Mouse (Mus musculus) right cerebral cortex, adult 2 months (tissue): Measurements from ENCODE around the gene Ajuba.
"Not testable (repeated sequence)": the region's sequence is repeated elsewhere in the genome, so short reads cannot be mapped to it uniquely, and the experiment has no call there.

Source experiments
- DNase-seq, 2 experiments: peaks; one replicate each; pipeline ENCODE4 v3.0.0; 2021 to 2022; ENCODE audit warnings: low spot score in 2 of 2

The Ajuba gene

DNA sequence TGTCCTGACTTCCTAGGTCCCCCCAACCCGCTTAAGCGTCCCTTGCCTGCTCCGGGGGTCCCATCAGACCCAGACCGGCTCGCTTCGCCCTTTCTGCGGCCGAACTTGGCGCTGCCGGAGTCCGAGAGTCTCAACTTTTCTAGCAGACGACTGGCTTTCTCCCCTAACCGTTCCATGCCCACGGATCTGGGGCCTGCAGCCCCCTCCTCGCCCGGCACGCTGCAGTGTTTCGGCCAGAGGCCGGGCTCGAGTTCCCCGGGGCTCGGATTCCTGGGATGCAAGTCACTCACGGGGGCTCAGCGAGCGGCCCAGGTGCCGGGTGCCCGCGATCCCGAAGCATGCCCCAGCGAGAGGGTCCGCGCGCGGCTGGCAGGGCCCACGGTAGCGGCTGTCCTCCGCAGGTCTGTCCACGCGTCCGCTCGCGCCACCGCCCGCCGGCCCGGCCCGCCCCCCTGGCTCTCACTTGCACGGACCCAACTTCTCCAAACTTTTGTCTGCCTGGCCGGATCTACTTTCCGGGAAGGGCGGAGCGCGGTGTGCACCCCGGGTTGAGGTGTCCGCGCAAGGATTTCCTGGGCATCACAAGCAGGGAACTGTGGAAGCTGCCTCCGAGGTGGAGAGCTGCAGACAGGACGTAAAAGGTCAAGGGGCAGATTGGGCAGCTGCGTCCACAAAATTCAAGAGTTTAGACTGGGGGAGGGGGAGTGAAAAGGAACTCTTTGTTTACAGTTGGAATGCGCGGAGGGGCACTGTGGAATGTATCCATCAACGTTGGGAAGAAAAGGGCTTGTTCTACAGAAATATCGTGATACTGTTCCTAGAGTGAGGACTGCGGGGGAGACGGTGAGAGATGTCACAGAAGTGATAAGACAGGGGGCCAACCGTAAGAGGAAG is at the start of gene Ajuba:
Ajuba (minus strand) TSS at position 470 of the 894 bp plus-strand sequence.
- DNase-seq, result peak; percentile 68 to 71

DNA sequence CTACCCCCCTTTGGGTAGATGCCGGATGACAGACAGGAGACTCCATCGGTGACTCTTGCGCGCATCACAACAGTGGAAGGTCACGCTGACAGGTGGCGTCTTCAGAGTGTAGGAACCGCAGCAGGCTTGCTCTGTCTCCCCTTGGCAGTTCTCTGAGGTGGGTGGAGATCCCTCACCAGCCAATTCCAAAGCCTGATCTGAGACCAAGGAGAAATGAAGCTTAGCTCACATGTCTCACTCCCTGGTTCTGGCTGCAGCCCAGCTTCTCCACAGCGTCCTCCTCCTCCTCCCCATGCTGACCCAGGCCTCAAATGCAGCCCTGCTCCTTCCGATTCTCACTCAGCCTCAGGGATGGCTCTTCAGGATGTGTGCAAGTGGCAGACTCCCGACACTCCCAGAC is 47.6 kb upstream of the Ajuba start:
- DNase-seq, result no peak

- no peak for DNase-seq
These were observed 46.0 kb upstream of the Ajuba start for GRCm38 (mm10) chr14:54623334-54623733.

DNA sequence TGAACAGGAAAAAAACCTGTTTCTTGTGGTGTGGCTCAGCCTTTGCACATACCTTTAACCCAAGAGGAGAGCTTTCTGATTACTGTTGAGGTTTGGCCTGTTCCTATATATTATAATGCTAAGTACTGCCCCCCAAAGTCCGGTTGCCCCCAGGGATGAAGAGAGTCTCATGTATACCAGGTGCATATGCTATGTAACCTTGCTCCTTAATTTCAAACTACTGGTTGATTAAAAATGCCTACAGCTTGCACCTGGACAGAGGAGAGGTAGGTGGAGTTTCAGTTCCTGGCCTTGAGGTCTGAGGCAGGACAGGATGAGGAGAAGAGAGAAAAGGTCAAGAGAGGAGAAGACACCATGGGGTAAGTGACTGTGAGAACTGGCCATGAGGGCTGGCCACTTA is 43.8 kb upstream of the Ajuba start, which contains the start of gene Psmb11:
Psmb11 (plus strand) TSS at position 301 of the 400 bp plus-strand sequence.
- no peak for DNase-seq

- DNase-seq, result peak; percentile 88 to 94
These were observed 40.6 kb upstream of the Ajuba start, which contains the start of gene Psmb5 for GRCm38 (mm10) chr14:54617897-54618365. Gene Psmb5 (minus strand): TSS chr14:54618022.

GRCm38 (mm10) chr14:54617152-54617896 is 40.0 kb upstream of the Ajuba start:
- no peak for DNase-seq

- DNase-seq, result no peak
These were observed 39.0 kb upstream of the Ajuba start for GRCm38 (mm10) chr14:54616226-54616825.

DNA sequence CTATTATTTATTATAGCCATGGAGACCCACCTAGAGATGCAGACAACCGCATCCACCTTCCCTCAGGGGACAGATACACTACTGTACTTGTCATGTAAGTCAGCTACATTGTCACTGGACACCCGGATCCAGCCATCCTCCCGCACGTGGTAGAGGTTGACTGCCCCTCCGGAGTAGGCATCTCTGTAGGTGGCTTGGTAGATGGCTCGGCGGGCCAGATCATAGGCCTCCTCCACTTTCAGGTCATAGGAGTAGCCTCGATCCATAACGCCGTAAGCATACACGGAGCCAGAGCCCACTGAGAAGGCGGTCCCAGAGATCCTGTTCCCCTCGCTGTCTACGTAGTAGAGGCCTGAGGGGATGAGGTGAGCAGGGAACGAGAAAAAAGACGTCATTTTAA is 36.8 kb upstream of the Ajuba start:
- DNase-seq, result not testable (repeated sequence)

DNA sequence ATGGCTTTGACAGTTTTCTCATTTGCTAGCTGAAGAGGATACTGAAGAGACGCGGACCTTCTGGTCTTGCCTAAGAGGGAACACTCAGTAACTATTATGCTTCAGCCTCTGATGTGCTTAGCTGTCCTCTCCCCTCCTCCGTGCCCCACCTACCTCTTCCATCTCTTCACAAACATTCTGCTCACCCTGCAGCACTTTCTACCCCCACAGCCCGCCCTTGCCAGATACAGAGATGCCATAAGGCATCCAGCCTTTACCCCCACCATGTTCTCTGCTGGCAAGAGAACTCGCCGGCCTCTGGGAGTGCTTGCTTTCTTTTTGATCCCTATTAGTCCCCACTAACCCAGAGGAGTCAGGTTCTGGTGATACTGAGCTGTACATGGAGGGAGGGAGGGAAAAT is 33.3 kb upstream of the Ajuba start:
- DNase-seq, result peak; percentile 59 to 60

GRCm38 (mm10) chr14:54609962-54610361 is 32.6 kb upstream of the Ajuba start:
- no peak for DNase-seq

DNA sequence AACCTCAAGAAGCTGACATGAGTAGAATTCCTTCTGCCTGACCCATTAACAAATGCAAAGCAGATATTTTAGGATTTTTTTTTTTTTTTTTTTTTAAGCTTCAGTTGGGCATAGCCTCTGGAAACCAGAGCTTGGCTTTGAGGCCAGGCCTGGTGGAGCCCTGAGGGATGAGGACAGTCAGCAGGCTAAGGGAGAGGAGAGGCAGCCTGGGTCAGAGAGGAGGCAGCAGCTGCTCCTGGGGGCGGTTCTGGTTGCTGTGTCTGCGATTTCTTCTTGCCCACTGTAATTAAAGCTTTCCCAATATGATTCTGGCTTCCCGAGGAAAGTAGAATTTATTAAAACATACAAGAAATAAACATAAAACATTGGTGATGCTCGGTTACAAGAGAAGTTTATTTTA is 31.9 kb upstream of the Ajuba start:
- DNase-seq, result no peak

DNA sequence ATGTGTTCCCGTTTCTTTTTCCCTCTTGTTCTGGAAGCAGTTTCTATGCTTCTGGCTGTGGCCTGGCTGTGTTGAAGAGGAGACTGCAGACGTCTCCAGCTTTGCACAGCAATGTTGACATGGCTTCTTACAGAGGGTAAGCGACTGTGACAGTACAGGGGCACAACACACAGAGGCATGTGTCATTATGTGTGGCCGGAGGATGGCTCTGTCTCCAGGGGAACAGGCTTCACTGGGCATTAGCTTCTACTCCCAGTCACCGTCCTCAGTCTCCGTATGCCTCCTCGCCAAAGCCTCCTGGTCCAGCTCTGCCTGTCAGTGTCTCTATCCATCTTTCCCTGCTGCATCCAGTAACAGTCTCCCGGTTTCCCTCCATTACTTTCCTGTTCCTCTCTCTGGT is 29.9 kb upstream of the Ajuba start:
- DNase-seq, result no peak

DNA sequence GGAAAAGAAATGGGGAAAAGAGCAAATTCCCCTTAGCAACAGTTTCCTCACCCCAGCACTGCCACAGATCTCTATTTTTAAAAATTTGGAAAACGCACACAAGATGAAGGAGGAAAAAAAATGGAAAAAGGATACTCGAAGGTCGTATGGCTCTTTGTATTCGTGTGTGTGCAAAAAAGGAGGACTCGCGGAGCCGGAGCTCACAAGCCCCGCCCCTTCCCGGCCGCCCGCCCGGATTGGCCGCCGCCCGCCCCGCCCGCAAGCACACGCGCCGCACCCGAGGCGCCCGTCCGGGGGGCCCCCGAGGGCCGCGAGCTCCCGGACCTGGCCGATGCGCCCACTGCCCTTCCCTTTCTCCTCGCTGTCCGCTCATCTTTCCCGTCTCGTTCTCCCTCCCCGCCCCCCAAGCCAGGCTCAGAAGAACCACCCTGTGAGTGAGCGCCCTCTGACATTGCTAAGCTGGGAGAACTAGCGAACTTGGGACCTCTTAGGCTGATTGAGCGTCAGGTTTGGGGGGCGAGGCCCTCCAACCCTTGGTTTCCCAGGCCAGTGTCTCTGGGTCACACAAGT is 28.5 kb upstream of the Ajuba start, which contains the start of gene 4931414P19Rik:
4931414P19Rik (minus strand) TSS at position 242 of the 570 bp plus-strand sequence.
- peak; percentile 56 to 72 for DNase-seq

- DNase-seq, result no peak
These were observed 26.3 kb upstream of the Ajuba start for GRCm38 (mm10) chr14:54603686-54604085.

DNA sequence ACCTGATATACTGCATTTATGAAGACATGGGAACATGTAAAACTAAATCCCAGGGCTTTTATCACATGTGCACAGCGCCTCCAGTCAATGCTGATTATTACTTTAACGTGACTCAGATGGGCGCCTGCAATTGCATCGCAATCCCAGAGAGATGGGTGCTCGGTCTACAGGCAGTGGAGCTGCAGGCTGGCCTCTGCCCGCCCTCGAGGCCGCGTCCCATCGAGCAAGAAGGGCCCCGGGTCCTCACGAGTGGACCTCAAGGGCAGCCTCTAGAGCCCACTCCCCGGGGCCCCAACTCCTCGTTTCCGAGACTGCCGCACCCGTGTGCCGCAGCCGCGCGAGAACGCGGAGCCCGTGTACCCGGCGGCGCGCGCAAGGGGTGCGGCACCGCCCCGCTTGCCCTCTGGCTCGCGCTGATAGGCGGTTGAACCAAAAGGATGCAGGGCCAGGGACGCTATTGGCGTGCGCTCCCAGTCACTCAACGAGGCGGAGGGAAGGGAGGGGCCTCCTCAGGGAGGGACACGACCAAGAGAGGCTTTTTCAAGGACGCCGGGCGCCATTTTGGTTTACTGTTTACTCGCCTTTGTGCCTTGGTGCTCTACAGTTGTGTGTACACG is 25.8 kb upstream of the Ajuba start:
- DNase-seq, result peak; percentile 95 to 96

DNA sequence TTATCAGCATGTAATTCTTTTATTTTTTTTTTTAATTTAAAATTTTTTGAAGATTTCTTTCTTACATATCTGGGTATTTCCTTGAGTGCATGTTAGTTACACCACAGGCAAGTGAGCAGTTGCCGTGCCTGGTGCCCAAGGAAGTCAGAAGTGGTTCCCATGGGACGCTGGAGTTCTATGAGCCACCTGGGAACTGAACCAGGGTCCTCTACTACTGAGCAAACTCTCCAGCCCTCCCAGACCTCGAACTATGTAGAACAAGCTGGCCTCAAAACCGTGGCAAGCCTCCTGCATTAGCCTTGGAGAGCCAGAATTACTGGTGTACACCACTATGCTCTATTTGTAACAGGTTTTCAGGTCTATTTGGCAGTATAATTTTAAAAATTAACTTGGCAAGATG is 25.3 kb upstream of the Ajuba start:
- no peak for DNase-seq

DNA sequence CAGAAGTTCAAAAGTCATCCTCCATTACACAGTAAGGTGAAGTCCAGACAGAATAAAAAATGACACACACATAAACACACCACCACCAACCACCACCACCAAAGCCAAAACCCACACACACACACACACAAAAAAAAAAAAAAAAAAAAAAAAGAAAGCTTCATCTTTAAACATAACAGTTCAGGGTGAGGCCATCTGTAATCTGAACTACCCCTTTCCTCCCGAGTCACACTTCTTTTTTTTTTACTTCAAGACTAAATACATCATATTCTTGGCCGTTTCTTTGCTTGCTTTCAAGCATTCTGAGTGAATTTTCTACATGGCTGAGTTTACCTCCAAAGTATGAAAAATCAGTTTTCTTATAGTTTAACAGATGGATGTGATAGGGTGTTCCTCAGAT is 24.2 kb upstream of the Ajuba start:
- DNase-seq, result no peak

- DNase-seq, result no peak
These were observed 19.7 kb upstream of the Ajuba start for GRCm38 (mm10) chr14:54597084-54597483.

DNA sequence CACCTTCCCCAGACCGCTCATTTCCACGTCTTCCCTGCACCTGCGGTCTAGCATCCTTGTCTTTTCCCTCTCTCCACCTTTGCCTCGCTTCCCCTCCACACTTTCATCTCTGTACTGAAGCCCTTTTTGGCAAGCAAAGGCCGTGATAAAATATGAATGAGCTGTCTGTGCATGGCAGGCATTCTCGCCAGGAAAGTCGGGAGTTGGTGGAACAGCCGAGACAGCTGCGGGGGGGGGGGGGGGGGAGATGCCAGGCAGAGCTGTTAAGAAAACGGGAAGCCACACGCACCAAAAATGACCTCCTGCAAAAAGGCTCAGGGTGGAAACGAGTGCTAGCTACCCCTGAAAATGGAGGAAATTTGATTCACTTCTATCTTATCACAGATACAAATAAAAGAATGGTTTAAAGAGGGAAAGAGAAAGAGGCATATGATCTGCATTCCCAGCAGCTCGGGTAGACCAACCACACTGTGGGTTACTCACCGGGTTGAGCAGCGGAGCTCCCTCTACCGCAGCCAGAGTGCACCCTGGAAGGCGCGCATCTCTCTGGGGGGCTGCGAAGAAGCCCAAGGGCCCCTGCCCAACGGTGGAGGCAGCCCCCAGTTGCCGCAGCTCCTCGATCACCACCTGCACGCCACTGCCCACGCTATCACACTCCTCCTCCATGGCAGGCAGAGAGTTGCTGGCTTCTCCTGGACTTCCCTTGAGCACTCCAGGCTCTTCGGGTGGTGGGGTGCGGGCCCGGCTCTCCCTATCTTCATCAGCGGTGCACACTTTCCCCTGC is 17.5 kb upstream of the Ajuba start:
- peak; percentile 52 to 55 for DNase-seq

- DNase-seq, result no peak
These were observed 16.7 kb upstream of the Ajuba start for GRCm38 (mm10) chr14:54594055-54594454.
